Mouse (Mus musculus): ENCODE results near the gene Rptor. TPM values are rescaled to one million over a fixed set of nuclear protein-coding genes. Genes with fewer than 3 reads are reported as not detected.

Gene Rptor
- polyA plus RNA-seq, 2 experiments = 3.7 to 5.8 TPM

DNA sequence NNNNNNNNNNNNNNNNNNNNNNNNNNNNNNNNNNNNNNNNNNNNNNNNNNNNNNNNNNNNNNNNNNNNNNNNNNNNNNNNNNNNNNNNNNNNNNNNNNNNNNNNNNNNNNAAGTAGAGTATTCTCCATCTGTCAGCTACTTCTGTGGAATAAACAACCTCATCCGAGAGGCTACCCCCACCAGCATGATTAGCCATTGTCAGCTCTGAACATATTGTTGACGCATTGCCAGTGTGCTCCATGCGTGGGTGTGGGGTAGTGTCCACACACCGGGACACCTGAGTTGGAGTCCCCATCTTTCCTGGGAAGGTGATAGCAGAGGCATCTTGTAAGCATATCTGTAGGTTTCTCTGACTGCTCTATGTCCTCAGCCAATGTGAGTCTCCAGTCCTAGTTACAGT, 16.2 kb upstream of the Rptor start:
- H3K4me3 ChIP-seq (ENCODE audit: insufficient read depth in 1 of 2, low read depth in 2 of 2, low read length in 2 of 2) = no peak overlapping the region
- no peak overlapping the region for H3K27ac ChIP-seq
- H3K4me2 ChIP-seq (ENCODE audit: low read depth) = no peak overlapping the region
- 70% methylated on average over 4 of the region's 4 CpGs for WGBS (ENCODE audit: insufficient replicate concordance)
- H3K4me1 ChIP-seq (replicated peaks; ENCODE audit: control insufficient read depth in 2 of 2, insufficient read depth in 2 of 2, low read length in 1 of 2) = no peaks in the 10 kb centered on the region
- no peak for DNase-seq (ENCODE audit: low read depth in 3 of 3, low spot score in 3 of 3)
- ATAC-seq (ENCODE audit: insufficient read depth) = no peak
- no peak overlapping the region for H3K9ac ChIP-seq (replicated peaks)
- H3K27me3 ChIP-seq (ENCODE audit: control insufficient read depth, insufficient read depth, low read length) = no peaks in the 10 kb centered on the region; the same call in 1 of the 2 replicates
- no peaks in the 10 kb centered on the region for H3K36me3 ChIP-seq (replicated peaks; ENCODE audit: control insufficient read depth, insufficient read depth, low read depth)
- TF ChIP-seq EP300 (IDR thresholded peaks at IDR 0.05; ENCODE audit: low read depth) (no peak), CTCF (IDR thresholded peaks at IDR 0.05; ENCODE audit: low read depth) (no peak)
- no peaks in the 10 kb centered on the region for H3K9me3 ChIP-seq (ENCODE audit: control insufficient read depth, low read length)

DNA sequence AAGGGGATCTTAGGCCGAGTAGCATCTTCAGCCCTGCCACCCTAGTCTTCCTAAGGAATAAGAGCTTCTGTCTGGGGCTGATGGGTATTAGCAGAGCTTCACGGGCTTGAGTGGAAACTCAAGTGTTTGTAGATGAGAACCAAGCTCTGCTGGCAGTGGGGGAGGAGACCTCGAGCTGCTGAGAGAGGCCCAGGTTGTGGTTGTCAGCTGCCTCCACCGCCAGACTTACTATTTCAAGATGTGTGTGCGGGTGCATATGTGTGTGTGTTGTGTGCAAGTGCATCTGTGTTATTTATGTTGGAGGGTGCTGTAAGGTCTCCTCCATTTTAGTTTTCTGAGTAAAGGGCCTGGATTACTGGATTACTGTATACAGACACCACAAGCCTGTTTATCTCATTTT, 15.6 kb upstream of the Rptor start:
- Histone ChIP-seq H3K27me3 (ENCODE audit: control insufficient read depth, insufficient read depth, low read length) (no peaks in the 10 kb centered on the region; the same call in 1 of the 2 replicates), H3K36me3 (replicated peaks; ENCODE audit: control insufficient read depth, insufficient read depth, low read depth) (no peaks in the 10 kb centered on the region), H3K9me3 (ENCODE audit: control insufficient read depth, low read length) (no peaks in the 10 kb centered on the region), H3K4me3 (ENCODE audit: insufficient read depth in 1 of 2, low read depth in 2 of 2, low read length in 2 of 2) (no peak overlapping the region), H3K9ac (replicated peaks) (no peak overlapping the region), H3K27ac (no peak overlapping the region), H3K4me2 (ENCODE audit: low read depth) (no peak overlapping the region), H3K4me1 (replicated peaks; ENCODE audit: control insufficient read depth in 2 of 2, insufficient read depth in 2 of 2, low read length in 1 of 2) (no peaks in the 10 kb centered on the region)
- DNase-seq (ENCODE audit: low read depth in 3 of 3, low spot score in 3 of 3) (no peak), ATAC-seq (ENCODE audit: insufficient read depth) (no peak)
- 39% methylated on average over 5 of the region's 5 CpGs for WGBS (ENCODE audit: insufficient replicate concordance)
- TF ChIP-seq EP300 (IDR thresholded peaks at IDR 0.05; ENCODE audit: low read depth) (no peak), CTCF (IDR thresholded peaks at IDR 0.05; ENCODE audit: low read depth) (no peak)

DNA sequence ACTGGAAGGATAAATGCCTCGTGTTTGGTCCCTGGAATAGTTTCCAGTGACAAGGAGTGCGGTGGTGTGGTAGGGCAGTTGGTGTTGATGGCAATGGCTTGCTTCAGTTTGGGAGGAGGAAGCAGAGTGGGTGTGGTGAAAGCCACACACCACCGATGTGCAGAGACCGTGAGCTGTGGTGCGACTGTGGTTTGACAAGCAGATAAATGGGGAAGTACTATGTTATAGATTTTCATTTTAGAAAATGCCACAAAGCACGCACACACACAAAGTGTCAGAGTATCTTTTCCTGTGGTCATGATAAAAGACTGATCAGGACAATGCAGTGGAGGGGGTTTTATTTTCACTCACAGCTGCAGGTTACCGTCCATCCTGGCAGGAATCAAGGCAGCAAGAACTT, 13.5 kb upstream of the Rptor start:
- Histone ChIP-seq H3K9ac (replicated peaks) (no peak overlapping the region), H3K4me2 (ENCODE audit: low read depth) (no peak overlapping the region), H3K27ac (no peak overlapping the region), H3K4me1 (replicated peaks; ENCODE audit: control insufficient read depth in 2 of 2, insufficient read depth in 2 of 2, low read length in 1 of 2) (no peaks in the 10 kb centered on the region), H3K4me3 (ENCODE audit: insufficient read depth in 1 of 2, low read depth in 2 of 2, low read length in 2 of 2) (no peak overlapping the region), H3K36me3 (replicated peaks; ENCODE audit: control insufficient read depth, insufficient read depth, low read depth) (no peaks in the 10 kb centered on the region), H3K9me3 (ENCODE audit: control insufficient read depth, low read length) (no peaks in the 10 kb centered on the region), H3K27me3 (ENCODE audit: control insufficient read depth, insufficient read depth, low read length) (peaks cover 4% of the 10 kb centered on the region)
- DNase-seq (ENCODE audit: low read depth in 3 of 3, low spot score in 3 of 3) = no peak
- 15% methylated on average over 7 of the region's 7 CpGs for WGBS (ENCODE audit: insufficient replicate concordance)
- no peak for ATAC-seq (ENCODE audit: insufficient read depth)
- no peak for TF ChIP-seq CTCF (IDR thresholded peaks at IDR 0.05; ENCODE audit: low read depth)
- TF ChIP-seq EP300 (IDR thresholded peaks at IDR 0.05; ENCODE audit: low read depth) = no peak

DNA sequence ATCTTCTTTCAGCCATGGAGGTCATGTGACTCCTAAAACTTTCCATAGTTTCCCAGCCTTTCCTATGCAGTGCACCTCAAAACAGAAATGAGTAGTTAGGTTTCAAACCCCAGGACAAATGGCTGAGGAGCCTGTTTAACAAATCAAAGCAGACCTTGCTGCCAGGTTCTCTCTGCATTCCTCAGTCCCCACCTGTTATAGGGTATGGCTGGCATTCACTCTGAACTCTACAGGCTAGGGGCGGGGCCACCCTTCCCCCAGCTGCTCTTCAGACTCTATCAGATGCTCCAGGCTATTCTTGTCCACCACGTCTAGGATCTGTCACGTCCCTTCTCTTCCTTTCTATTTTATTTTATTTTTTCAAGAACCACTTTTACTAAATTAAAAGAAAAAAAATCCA, 8.7 kb upstream of the Rptor start:
- no peaks in the 10 kb centered on the region for H3K36me3 ChIP-seq (replicated peaks; ENCODE audit: control insufficient read depth, insufficient read depth, low read depth)
- ATAC-seq (ENCODE audit: insufficient read depth) (no peak), DNase-seq (ENCODE audit: low read depth in 3 of 3, low spot score in 3 of 3) (no peak)
- no peak overlapping the region for H3K27ac ChIP-seq
- H3K4me2 ChIP-seq (ENCODE audit: low read depth) = no peak overlapping the region
- H3K9ac ChIP-seq (replicated peaks) = no peak overlapping the region
- 17% methylated on average over 3 of the region's 3 CpGs for WGBS (ENCODE audit: insufficient replicate concordance)
- no peak overlapping the region for H3K4me3 ChIP-seq (ENCODE audit: insufficient read depth in 1 of 2, low read depth in 2 of 2, low read length in 2 of 2)
- TF ChIP-seq CTCF (IDR thresholded peaks at IDR 0.05; ENCODE audit: low read depth) = no peak
- no peaks in the 10 kb centered on the region for H3K4me1 ChIP-seq (replicated peaks; ENCODE audit: control insufficient read depth in 2 of 2, insufficient read depth in 2 of 2, low read length in 1 of 2)
- H3K9me3 ChIP-seq (ENCODE audit: control insufficient read depth, low read length) = no peaks in the 10 kb centered on the region
- H3K27me3 ChIP-seq (ENCODE audit: control insufficient read depth, insufficient read depth, low read length) = peaks cover 4% of the 10 kb centered on the region

DNA sequence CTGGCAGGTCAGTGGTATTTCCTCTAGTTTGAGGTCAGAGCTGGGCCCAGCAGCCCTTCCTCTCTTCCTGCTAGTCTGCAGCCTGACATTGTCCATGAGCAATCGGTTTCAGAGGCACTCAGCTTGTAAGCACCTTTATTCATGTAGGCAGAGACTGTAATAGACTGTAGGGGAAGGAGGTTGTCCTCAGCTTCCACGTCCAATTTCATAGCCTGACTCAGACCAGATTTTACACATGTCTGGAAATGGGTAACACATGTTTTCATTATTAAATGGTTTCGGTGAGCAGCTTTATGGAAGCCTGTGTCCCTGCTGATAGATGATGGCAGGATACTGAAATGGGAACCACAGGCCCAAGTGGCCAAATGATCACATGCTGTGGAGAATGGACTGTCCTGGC, 3.8 kb upstream of the Rptor start:
- no peak for ATAC-seq (ENCODE audit: insufficient read depth)
- no peak overlapping the region for H3K4me3 ChIP-seq (ENCODE audit: insufficient read depth in 1 of 2, low read depth in 2 of 2, low read length in 2 of 2)
- H3K36me3 ChIP-seq (replicated peaks; ENCODE audit: control insufficient read depth, insufficient read depth, low read depth) = no peaks in the 10 kb centered on the region
- WGBS (ENCODE audit: insufficient replicate concordance) = 29% methylated on average over 3 of the region's 3 CpGs
- no peak overlapping the region for H3K27ac ChIP-seq
- no peaks in the 10 kb centered on the region; the same call in 1 of the 2 replicates for H3K27me3 ChIP-seq (ENCODE audit: control insufficient read depth, insufficient read depth, low read length)
- H3K4me2 ChIP-seq (ENCODE audit: low read depth) = no peak overlapping the region
- peaks cover 4 to 5% of the 10 kb centered on the region in 2 experiments for H3K4me1 ChIP-seq (replicated peaks; ENCODE audit: control insufficient read depth in 2 of 2, insufficient read depth in 2 of 2, low read length in 1 of 2)
- DNase-seq (ENCODE audit: low read depth in 3 of 3, low spot score in 3 of 3) = no peak
- H3K9me3 ChIP-seq (ENCODE audit: control insufficient read depth, low read length) = no peaks in the 10 kb centered on the region
- H3K9ac ChIP-seq (replicated peaks) = no peak overlapping the region
- TF ChIP-seq EP300 (IDR thresholded peaks at IDR 0.05; ENCODE audit: low read depth) (no peak), CTCF (IDR thresholded peaks at IDR 0.05; ENCODE audit: low read depth) (no peak)
